Mouse (Mus musculus) heart, embryonic 12.5 days (tissue): ENCODE measurements around the gene Gm6337. TPM values are rescaled to one million over a fixed set of nuclear protein-coding genes. Genes with fewer than 3 reads are reported as not detected.
"Not testable (repeated sequence)": the region's sequence is repeated elsewhere in the genome, so short reads cannot be mapped to it uniquely, and the experiment has no call there.

ENCODE experiments used
- ATAC-seq: fragments of 200-750 bp; cut with Nextera tagmentation; 2 replicates; pipeline ENCODE4 v1.8.0; 2017; ENCODE audit warnings: moderate TSS enrichment, moderate library complexity; ENCODE audit not compliant: insufficient number of reproducible peaks, low FRiP score
- H3K27ac ChIP-seq: fragments of 300-500 bp; sonication (generic); 2 replicates; pipeline ENCODE4 v1.5.1; 2016; ENCODE audit warnings: mild to moderate bottlenecking, moderate library complexity; ENCODE audit not compliant: poor library complexity, severe bottlenecking
- H3K27me3 ChIP-seq: fragments of 300-500 bp; sonication (generic); replicated peaks from 2 replicates; pipeline ENCODE4 v1.6.1; 2016; ENCODE audit warnings: mild to moderate bottlenecking, moderate library complexity
- H3K36me3 ChIP-seq: fragments of 300-500 bp; sonication (generic); 2 replicates; pipeline ENCODE4 v1.6.1; 2016; ENCODE audit warnings: mild to moderate bottlenecking, moderate library complexity
- H3K4me1 ChIP-seq: fragments of 300-500 bp; sonication (generic); replicated peaks from 2 replicates; pipeline ENCODE4 v1.6.1; 2016; ENCODE audit warnings: mild to moderate bottlenecking
- H3K4me2 ChIP-seq: fragments of 300-500 bp; sonication (generic); 2 replicates; pipeline ENCODE4 v1.6.1; 2016; ENCODE audit warnings: mild to moderate bottlenecking, moderate library complexity
- H3K4me3 ChIP-seq: fragments of 300-500 bp; sonication (generic); 2 replicates; pipeline ENCODE4 v1.5.1; 2016; ENCODE audit warnings: mild to moderate bottlenecking
- H3K9ac ChIP-seq: fragments of 300-500 bp; sonication (generic); 2 replicates; pipeline ENCODE4 v1.6.1; 2016; ENCODE audit warnings: mild to moderate bottlenecking, moderate library complexity
- H3K9me3 ChIP-seq: fragments of 300-500 bp; sonication (generic); replicated peaks from 2 replicates; pipeline ENCODE4 v1.6.1; 2016; ENCODE audit warnings: mild to moderate bottlenecking, moderate library complexity
- WGBS: fragments of 180-500 bp; shearing (Covaris S2); methylation state at CpG from one replicate; pipeline ENCODE4 v1.1.7; 2016; 5-methylcytosine and 5-hydroxymethylcytosine counted together
- polyA plus RNA-seq: library from polyadenylated mRNA; unstranded; fragments of >200 nt; fragmentation: Nextera tagmentation; extraction: Ambion mirVana; gene quantifications from 2 replicates; pipeline ENCODE4 v1.2.1, GENCODE M21; 2016

The Gm6337 gene
- polyA plus RNA-seq = not detected in 2 replicates

DNA sequence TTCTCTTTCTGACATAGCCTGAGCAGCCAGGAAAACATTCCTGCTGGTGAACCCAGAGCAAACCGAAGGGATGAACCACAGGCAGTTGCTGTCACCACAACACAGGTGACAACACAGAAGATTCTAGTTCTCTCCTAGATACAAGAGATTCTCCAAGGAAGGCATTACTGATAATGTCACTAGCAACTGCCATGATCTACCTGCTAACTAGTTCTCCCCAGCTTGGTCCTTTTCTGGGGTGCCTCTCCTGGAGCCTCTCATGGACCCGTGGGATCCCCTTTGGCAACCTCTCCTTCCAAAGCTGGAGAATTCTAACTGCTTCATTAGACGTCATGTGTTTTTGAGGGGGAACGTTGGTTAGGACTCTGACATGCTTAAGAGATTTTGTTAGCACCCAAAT is at the start of gene Gm6337:
Gene Gm6337 (minus strand): TSS at position 101 of the 400 bp plus-strand sequence.
- H3K36me3 ChIP-seq, H3K4me2 ChIP-seq, H3K27me3 ChIP-seq, H3K9me3 ChIP-seq, H3K27ac ChIP-seq, H3K4me1 ChIP-seq, ATAC-seq, H3K9ac ChIP-seq, H3K4me3 ChIP-seq: not testable (repeated sequence)
- WGBS = 59% methylated on average over 4 of the region's 4 CpGs

DNA sequence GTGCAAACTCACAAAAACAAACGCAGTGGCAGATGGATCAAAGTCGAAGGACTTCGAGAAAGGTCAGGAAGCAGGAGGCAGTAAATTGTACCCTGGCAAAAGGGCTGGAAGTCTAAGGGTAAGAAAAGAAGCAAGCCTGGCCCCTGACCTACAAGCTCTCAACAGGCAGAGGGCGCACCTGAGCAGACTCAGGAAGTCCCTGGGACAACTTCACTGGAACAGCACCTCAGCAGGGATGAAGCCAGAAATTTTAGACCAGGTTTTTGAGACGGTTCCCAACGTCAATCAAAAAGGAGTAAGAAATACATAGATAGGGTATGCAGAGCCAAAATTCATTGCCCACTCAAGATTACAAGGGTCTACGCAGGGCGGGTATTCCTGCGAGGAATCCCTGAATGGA is 49.4 kb upstream of the Gm6337 start:
- not testable (repeated sequence) for H3K9me3 ChIP-seq, H3K27me3 ChIP-seq, H3K4me1 ChIP-seq, H3K36me3 ChIP-seq, H3K27ac ChIP-seq, H3K9ac ChIP-seq, ATAC-seq
- H3K4me3 ChIP-seq = peak overlapping the region; percentile 47
- WGBS = 12% methylated on average over 9 of the region's 9 CpGs
- peak overlapping the region; percentile 63 for H3K4me2 ChIP-seq

DNA sequence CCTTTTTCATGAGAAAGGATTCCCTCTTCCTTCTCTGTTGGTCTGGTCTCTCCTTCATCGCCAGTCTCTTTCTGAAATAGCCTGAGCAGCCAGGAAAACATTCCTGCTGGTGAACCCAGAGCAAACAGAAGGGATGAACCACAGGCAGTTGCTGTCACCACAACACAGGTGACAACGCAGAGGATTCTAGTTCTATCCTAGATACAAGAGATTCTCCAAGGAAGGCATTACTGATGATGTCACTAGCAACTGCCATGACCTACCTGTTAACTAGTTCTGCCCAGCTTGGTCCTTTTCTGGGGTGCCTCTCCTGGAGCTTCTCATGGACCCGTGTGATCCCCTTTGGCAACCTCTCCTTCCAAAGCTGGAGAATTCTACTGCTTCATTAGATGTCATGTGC is 35.8 kb upstream of the Gm6337 start, which contains the start of gene Gm8206:
Gene Gm8206 (minus strand): TSS at position 101 of the 400 bp plus-strand sequence.
- not testable (repeated sequence) for H3K4me1 ChIP-seq, H3K4me3 ChIP-seq, H3K36me3 ChIP-seq, H3K27ac ChIP-seq, H3K9ac ChIP-seq, H3K9me3 ChIP-seq, H3K4me2 ChIP-seq, ATAC-seq, H3K27me3 ChIP-seq
- 87% methylated on average over 2 of the region's 3 CpGs for WGBS

Other genes starting within 250 kb of the Gm6337 start
- not detected in 2 replicates for gene Gm3424, start 227.9 kb downstream of the Gm6337 start, polyA plus RNA-seq
- not detected in 2 replicates for gene Gm8237, start 177.9 kb downstream of the Gm6337 start, polyA plus RNA-seq
- 0.77 and 0.95 TPM in 2 replicates for gene Gm3248, start 96.5 kb downstream of the Gm6337 start, polyA plus RNA-seq
- gene Gm3453, start 79.1 kb downstream of the Gm6337 start, polyA plus RNA-seq = not detected in 2 replicates
- gene Gm8206, start 35.7 kb upstream of the Gm6337 start, polyA plus RNA-seq = 1.00 and 1.4 TPM in 2 replicates
- 2.6 and 2.9 TPM in 2 replicates for gene Gm3468, start 50.4 kb upstream of the Gm6337 start, polyA plus RNA-seq
- gene Gm3476, start 67.5 kb upstream of the Gm6337 start, polyA plus RNA-seq = not detected in 2 replicates
- gene Gm21560, start 161.0 kb upstream of the Gm6337 start, polyA plus RNA-seq = not detected in 2 replicates
- gene Gm3411, start 229.0 kb upstream of the Gm6337 start, polyA plus RNA-seq = 3.1 and 4.5 TPM in 2 replicates
- 0.26 TPM in 1 of 2 replicates, not detected in the other for gene Gm21103, start 246.6 kb upstream of the Gm6337 start, polyA plus RNA-seq